Mouse (Mus musculus) cerebellum, postnatal 25 days (tissue): ENCODE measurements around the gene Pcca.

ENCODE experiments used
- DNase-seq, 2 experiments: peaks; one replicate each; pipeline ENCODE4 v3.0.0; 2021; ENCODE audit warnings: mixed read lengths in 2 of 2

Gene Pcca

GRCm38 (mm10) chr14:122754311-122754710 lies 220.2 kb downstream of the Pcca start:
- no peak for DNase-seq

GRCm38 (mm10) chr14:122755559-122755958 lies 221.4 kb downstream of the Pcca start:
- no peak for DNase-seq

GRCm38 (mm10) chr14:122756671-122757070 lies 222.5 kb downstream of the Pcca start:
- no peak for DNase-seq

- DNase-seq = no peak
Measured at GRCm38 (mm10) chr14:122759890-122760289, 225.8 kb downstream of the Pcca start.

- no peak for DNase-seq
Measured at GRCm38 (mm10) chr14:122760803-122761202, 226.7 kb downstream of the Pcca start.

- DNase-seq = no peak
Measured at GRCm38 (mm10) chr14:122762603-122763002, 228.5 kb downstream of the Pcca start.

- no peak for DNase-seq
Measured at GRCm38 (mm10) chr14:122765951-122766350, 231.8 kb downstream of the Pcca start.

- DNase-seq = no peak
Measured at GRCm38 (mm10) chr14:122766448-122766847, 232.3 kb downstream of the Pcca start.

- DNase-seq = no peak
Measured at GRCm38 (mm10) chr14:122784701-122785100, 250.6 kb downstream of the Pcca start.

- no peak for DNase-seq
Measured at GRCm38 (mm10) chr14:122788199-122788598, 254.1 kb downstream of the Pcca start.

GRCm38 (mm10) chr14:122790111-122790510 lies 256.0 kb downstream of the Pcca start:
- no peak for DNase-seq

- no peak for DNase-seq
Measured at GRCm38 (mm10) chr14:122793368-122793767, 259.2 kb downstream of the Pcca start.

- DNase-seq = no peak
Measured at GRCm38 (mm10) chr14:122800296-122800695, 266.2 kb downstream of the Pcca start.

GRCm38 (mm10) chr14:122821002-122821401 lies 286.9 kb downstream of the Pcca start:
- no peak for DNase-seq

GRCm38 (mm10) chr14:122823791-122824190 lies 289.7 kb downstream of the Pcca start:
- DNase-seq = no peak

GRCm38 (mm10) chr14:122825464-122825863 lies 291.3 kb downstream of the Pcca start:
- DNase-seq = no peak

- no peak for DNase-seq
Measured at GRCm38 (mm10) chr14:122830433-122830832, 296.3 kb downstream of the Pcca start.

GRCm38 (mm10) chr14:122833666-122834065 lies 299.5 kb downstream of the Pcca start:
- DNase-seq = no peak

GRCm38 (mm10) chr14:122834753-122835152 lies 300.6 kb downstream of the Pcca start:
- DNase-seq = no peak

- DNase-seq = no peak
Measured at GRCm38 (mm10) chr14:122835487-122836190, 301.5 kb downstream of the Pcca start.

- no peak for DNase-seq
Measured at GRCm38 (mm10) chr14:122836221-122836620, 302.1 kb downstream of the Pcca start.

- DNase-seq = peak; percentile 34 to 38
Measured at GRCm38 (mm10) chr14:122837018-122837417, 302.9 kb downstream of the Pcca start.

GRCm38 (mm10) chr14:122852506-122853057 lies 318.5 kb downstream of the Pcca start:
- no peak for DNase-seq

GRCm38 (mm10) chr14:122859792-122860191 lies 325.7 kb downstream of the Pcca start:
- no peak for DNase-seq

GRCm38 (mm10) chr14:122862623-122863022 lies 328.5 kb downstream of the Pcca start:
- peak in 1 of 2 experiments; percentile 53 for DNase-seq
